Mouse (Mus musculus): ENCODE data around the gene Pias4.
A peak's percentile ranks its signal among the peaks of the same experiment; 100 is the strongest.
"Not testable (repeated sequence)": the region's sequence is repeated elsewhere in the genome, so short reads cannot be mapped to it uniquely, and the experiment has no call there.

Pias4 gene

DNA sequence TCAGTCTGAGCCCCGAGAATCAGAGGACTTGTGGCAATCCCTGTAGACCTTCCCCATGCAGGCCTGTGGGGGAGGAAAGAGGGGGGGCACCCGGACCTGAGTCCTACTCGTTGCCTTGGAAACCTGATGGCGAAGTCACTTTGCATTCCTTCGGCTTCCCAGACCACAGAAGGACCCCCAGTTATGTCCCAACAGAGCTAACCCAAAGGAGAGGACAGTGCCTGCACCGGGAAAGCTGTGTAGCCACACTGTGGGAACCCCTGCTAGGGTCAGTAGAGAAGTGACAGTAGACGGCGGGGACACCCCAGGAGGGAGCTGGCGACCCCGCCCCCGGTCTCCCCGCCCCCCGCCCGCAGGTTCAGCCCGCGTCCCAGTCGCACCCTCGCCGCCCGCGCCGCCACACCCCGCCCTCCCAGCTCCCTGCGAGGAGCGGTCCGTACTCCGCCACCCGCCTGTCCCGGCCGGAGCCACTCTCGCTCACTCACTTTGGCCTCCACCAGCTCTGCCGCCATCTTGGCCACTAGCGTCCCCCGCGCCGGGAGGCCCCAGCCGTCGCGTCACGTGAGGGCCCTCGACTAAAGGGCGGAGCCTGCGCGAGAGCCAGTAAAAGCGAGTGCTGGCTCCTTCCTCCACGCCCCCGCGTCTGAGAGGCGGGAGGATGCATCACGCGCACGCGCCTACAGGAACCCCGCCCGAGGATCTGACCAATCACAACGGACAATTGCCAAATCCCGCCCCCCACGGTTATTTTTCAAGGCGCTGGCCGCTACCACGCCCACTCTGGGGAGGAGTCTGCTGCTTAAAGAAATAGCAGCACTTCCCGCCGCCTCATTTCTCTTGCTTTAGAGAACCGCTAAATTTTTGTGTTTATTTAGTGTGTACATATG lies at the start of gene Pias4:
TSS of gene Pias4 (minus strand) at position 724 of the 887 bp plus-strand sequence.
- ATAC-seq (ENCODE audit: insufficient number of reproducible peaks, low FRiP score, low TSS enrichment) = peak; percentile 66

DNA sequence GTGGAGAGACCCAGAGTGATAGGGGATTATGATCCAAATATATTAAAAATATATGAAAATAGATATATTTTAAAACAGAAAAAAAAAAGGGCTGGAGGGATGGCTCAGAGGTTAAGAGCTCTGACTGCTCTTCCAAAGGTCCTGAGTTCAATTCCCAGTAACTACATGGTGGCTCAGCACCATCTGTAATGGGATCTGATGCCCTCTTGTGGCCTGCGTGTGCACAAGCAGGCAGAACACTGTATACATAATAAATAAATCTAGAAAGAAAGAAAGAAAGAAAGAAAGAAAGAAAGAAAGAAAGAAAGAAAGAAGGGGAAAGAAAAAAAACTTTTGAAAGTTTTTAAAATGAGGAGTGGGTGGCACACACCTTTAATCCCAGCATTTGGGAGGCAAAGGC lies 49.5 kb upstream of the Pias4 start:
- not testable (repeated sequence) for ATAC-seq (ENCODE audit: insufficient number of reproducible peaks, low FRiP score, low TSS enrichment)

DNA sequence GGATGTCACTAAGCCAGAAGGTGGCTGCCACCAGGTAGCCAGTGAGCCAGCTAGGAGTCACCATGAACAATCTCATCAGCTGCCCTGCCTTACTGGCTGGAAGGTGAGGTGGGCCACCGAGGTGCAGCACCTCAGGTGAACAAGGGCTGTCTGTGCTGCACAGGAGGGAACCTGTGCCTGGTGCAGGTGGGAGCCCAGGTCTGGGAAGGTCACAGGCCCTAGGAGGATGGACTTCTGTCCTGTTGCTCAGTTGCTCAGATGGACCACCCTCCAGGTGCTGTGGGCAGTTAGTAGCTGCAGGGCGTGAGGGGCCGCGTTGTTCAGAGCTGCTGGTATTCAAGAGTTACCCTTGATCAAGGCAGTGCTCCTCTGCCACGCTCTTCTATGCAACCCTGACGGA lies 49.1 kb upstream of the Pias4 start:
- ATAC-seq (ENCODE audit: insufficient number of reproducible peaks, low FRiP score, low TSS enrichment) = no peak; the same call in 1 of the 2 replicates

DNA sequence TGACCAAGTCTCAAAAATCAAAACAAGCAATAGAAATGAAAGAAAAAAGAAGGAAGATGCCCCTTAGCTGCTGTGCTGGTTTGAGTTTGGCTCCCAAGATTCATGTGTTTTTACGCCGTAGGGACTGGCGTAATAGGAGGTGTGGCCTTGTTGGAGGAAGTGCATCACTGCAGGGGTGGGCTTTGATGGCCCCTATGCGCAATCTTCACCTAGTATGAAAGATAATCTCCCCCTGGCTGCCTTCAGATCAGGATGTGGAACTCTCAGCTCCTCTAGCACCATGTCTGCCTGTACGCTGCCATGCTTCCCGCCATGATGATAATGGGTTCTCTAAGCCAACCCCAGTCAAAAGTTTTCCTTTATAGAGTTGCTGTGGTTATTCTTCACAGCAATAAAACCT lies 48.5 kb upstream of the Pias4 start:
- ATAC-seq (ENCODE audit: insufficient number of reproducible peaks, low FRiP score, low TSS enrichment) = no peak

DNA sequence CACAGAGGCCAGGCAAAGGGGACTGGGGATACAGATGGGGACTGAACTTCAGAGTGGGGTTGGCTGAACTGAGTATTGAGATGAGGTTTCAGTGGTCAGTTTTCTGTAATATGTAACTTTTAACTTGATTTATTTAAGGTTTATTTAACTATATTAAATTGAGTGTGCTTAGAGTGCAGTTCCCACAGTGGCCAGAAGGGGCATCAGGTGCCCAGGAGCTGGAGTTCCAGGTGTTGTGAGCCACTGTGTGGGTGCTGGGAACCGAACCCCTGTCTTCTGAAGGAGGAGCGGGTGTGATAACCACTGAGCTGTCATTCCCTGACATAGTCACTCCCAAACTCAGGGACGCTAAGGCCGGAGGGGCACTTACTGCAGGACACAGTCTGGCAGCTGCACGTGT lies 42.4 kb upstream of the Pias4 start:
- ATAC-seq (ENCODE audit: insufficient number of reproducible peaks, low FRiP score, low TSS enrichment) = no peak

DNA sequence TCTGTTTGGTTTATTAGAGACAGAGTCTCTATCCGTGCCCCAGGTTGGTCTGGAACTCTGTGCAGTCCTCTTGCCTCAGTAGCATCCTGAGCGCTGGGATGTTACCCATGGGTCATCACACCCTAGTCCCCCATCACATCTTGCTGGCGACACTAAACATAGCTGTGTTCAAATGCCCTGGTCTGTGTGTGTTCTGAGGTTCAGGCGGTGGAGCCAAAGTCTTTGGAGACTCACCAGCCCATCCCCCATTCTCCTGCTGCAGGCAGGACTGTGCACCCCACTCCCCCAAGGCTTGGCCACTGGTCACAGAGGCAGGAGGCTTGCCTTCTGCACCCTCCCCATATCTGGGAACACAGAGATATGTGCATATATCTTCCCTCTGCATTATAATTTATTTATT lies 36.4 kb upstream of the Pias4 start:
- no peak for ATAC-seq (ENCODE audit: insufficient number of reproducible peaks, low FRiP score, low TSS enrichment)

DNA sequence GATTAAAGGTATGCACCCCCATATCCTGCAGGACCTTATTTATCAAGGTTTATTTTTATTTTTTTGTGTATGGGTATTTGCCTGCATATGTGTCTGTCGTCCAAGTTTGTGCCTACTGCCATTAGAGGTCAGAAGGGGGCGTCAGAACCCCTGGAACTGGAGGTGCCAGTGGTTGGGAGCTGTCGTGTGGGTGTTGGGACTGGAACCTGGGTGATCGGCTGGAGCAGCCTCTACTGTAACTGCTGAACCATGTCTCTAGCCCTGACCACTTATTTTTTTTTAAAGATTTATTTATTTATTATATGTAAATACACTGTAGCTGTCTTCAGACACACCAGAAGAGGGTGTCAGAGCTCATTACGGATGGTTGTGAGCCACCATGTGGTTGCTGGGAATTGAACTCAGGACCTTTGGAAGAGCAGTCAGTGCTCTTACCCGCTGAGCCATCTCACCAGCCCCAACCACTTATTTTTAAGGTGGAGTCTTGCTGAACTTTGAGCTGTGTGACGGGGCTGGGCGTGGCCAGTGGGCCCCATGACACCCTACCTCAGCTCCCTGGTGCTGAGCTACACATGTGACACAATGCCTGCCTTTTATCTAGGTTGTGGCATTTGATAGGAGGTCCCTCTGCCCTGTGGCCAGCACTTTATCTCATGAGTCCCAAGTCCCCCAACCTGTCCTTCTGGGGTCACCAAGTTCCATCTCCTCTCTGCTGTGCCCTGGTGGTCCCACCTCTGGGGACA lies 35.4 kb upstream of the Pias4 start:
- no peak for ATAC-seq (ENCODE audit: insufficient number of reproducible peaks, low FRiP score, low TSS enrichment)

DNA sequence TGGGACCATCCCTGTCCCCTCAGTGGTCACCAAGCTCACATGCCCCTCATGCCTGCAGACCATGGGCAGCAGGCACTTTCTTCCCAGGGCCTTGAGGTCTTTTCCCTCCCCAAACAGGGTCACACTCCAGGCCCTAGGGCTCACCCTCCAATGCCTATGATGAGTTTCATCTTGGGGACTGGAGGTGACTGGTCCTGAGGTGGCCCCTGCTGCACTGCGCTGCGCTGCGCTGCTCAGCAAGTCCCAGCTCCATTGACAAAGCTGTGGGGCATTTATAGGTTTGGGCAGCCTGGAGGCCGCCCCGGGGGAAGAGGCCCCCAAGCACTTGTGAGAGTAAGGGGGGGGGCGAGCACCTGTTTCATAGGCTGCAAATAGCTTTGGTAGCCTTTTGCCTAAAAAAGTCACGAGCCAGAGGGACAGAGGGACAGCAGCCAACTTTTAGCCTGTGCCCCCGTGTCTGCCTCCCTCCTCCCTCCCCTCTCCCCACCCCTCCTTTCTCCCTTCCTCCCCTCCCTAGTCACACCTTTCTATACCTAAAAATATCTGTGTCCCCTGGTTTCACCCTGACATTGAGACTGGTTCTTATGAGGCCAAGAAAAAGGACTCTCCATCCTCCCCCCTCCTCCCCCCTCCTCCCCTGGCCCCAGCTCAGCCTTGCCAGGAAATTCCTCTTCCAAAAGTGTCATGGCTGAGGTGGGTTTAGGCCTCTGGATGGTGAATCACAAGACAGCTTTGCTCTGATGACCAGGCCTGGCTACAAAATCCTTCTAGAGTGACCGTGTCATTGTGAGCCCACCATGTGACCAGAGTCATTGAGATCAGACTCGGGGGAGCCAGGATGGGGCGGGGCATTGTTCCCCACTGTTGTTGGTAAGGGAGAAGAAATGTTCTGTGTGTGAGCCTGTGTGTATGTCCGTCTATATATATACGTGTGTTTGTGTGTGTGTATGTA lies 34.4 kb upstream of the Pias4 start, which contains the start of gene Nmrk2:
TSS of gene Nmrk2 (minus strand) at position 245 of the 952 bp plus-strand sequence.
- no peak for ATAC-seq (ENCODE audit: insufficient number of reproducible peaks, low FRiP score, low TSS enrichment)

DNA sequence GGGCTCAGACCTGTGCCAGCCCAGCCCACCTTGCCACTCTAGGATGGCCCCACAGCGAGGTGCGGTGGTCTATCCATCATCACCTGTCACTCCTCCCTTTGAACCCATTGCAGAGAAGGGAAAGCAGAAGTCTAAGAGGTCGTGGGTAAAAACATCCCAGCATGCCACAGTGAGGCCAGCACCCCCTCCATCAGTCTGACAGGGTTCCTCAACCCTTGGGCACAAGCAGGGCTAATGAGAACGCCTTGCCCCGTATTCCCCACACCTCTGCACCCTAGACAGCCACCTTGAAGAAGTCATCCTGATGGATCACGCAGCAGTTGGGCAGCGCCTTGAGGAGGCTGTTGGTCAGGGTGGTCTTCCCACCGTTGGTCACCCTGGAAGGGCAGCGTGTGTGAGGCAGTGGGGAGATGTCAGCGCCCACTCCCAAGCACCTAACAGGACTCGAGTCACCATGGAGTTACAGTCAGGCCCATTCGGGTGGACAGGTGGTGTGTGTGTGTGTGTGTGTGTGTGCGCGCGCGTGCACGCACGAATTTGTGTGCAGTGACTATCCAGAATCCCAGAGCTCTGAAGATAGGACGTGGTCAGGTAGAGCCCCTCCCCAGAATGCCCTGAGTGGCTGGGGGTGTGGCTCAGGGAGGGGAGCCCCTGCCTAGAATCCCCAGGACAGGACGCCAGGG lies 33.0 kb upstream of the Pias4 start:
- no peak for ATAC-seq (ENCODE audit: insufficient number of reproducible peaks, low FRiP score, low TSS enrichment)

DNA sequence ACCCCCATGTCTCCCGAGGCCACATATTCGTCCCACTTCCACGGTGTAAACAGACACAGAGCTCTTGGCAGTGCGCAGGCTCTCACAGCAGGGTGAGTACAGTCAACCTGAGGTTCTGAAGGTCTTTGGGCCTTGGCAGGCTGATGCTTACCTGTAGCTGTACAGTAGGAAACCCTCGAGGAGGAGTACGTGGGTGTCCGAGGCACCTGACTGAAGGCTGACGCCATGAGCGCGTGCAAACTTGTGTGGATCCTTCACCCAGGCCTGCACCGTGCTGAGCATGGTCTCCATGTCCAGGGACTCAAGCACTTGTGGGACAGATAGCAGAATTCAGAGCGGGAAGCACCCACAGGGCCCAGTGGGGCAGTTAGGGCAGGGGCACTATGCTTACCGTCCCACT lies 32.4 kb upstream of the Pias4 start:
- no peak for ATAC-seq (ENCODE audit: insufficient number of reproducible peaks, low FRiP score, low TSS enrichment)

DNA sequence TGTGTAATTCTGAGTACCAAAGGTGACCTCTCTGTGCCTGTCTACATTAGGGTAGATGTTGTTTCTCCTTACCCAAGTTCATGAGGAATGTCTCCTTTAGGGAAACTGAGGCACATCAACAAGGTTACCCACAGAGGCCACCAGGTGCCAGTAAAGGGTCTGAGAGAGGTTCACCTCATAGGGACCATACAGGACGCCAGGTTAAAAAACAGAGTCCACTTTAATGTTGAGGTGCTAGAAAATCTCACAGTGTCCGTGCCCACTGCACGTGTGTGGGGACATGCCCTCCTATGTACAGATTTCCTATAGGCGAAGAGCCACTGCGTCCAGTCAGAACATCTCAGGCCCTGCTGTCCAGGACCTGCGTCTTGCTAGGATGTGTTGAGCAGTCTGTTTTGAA lies 31.3 kb upstream of the Pias4 start:
- no peak for ATAC-seq (ENCODE audit: insufficient number of reproducible peaks, low FRiP score, low TSS enrichment)

DNA sequence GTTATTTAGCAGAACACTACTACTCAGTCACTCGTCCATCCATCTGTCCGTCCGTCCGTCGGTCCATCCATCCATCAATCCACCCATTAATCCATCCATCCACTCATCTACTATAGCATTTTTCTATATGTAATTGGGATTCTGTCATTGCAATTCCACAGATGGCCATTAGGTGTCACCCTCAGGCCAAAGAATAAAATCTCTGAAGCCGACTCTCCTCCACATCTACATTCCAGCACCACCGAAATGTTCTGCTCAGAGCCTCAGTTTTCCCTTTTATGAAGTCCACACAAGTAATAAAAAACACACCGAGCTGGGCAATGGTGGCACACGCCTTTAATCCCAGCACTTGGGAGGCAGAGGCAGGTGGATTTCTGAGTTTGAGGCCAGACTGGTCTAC lies 30.5 kb upstream of the Pias4 start:
- ATAC-seq (ENCODE audit: insufficient number of reproducible peaks, low FRiP score, low TSS enrichment) = no peak

DNA sequence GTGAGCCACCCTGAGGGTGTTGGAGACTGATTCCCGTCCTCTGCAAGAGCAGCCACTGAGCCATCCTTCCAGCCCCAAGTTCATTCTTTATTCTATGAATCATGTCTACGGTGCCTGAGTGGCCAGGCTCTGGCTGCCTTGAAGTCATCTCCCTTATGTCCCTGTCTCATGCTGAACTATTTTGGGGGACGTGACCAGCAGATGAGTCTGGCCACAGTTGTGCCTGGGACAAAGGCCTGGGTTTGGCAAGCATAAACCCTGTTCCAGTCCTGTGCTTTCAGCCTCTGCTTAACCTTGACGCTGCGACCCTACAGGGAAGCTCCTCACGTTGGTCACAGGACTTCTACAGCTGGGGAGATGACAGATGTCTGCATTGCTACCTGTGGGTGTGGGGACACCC lies 29.6 kb upstream of the Pias4 start:
- no peak for ATAC-seq (ENCODE audit: insufficient number of reproducible peaks, low FRiP score, low TSS enrichment)

DNA sequence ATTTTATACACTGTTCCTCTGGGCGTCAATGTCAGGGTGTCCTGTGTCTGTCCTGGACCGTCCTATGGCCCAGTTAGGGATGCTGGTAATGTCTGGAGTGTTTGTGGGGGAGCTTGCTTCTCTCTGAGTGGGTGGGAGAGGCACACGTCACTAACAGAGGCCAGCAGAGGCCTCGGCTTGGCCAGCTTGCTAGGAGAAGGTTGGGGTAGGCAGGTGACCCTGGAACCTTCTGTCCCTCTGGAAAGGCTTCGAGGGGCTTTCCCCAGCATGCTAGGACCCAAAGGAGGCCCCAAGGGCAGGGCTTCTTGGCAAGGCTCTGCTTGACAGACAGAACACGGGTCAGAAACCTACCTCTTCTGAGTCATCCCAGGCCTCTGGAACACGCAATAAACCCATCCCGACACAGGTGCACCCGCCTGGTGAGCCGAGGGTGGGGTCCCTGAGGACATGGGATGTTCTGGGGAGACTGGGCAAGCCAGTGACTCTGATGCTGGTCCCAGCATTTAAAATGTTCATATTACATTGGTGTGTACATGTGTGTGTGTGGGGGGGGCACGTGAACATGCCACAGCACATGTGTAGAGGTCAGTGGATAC lies 28.8 kb upstream of the Pias4 start:
- ATAC-seq (ENCODE audit: insufficient number of reproducible peaks, low FRiP score, low TSS enrichment) = no peak

DNA sequence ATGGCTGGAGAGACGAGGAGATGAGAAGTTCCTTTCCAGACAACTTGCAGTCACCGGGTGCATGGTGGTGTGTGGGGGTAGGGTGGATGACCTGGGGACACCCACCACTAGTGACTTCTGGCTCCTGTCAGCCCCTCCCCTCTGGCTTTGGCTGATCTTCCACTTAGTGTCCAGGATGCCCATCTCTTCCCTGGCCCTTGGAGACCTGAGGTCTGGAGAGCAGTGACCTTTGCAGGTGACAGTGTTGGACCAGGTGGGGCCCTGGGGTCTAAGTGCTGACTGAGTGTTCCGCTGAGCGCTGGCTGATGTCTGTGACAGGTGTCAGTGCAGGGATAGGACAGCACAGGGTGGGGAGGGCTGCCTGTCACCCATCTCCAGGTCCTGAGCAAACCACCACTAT lies 27.6 kb upstream of the Pias4 start:
- ATAC-seq (ENCODE audit: insufficient number of reproducible peaks, low FRiP score, low TSS enrichment) = no peak

DNA sequence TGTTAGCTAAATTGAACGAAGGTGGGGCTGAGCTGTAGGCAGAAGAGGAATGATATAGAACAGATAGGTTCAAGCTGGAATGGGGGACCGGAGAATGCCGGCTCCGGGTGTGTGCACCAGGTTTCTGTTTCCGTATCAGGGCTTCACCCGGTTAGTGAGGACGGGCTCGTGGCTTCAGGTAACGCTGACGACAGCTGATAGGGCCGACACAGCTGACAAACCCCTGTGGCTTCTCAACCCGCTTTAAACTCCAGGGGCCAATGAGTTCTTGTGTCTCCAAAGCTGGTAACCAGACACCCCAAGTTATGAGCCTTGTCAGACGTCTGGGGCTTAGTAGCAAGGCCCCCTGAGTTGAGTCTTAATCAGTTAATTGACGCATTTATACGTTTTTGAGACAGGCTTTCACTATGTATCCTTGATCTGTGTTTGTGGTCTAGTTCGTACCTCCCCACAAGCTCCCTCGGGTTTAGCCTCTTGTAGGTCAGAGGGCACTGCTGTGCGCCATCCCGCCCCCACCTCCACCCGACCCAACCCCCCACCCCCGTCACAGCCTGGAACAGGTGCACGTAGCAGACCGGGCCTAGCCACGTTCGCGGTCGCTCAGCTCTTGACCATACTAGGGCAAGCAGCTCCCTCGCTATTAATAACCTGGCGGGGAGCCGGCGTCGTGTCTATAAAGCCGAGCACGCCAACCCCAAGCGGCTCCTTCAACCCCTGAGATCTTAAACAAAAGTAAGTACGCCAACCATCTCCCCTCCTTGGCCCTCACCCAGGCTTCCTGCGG lies 26.5 kb upstream of the Pias4 start:
- ATAC-seq (ENCODE audit: insufficient number of reproducible peaks, low FRiP score, low TSS enrichment) = no peak

DNA sequence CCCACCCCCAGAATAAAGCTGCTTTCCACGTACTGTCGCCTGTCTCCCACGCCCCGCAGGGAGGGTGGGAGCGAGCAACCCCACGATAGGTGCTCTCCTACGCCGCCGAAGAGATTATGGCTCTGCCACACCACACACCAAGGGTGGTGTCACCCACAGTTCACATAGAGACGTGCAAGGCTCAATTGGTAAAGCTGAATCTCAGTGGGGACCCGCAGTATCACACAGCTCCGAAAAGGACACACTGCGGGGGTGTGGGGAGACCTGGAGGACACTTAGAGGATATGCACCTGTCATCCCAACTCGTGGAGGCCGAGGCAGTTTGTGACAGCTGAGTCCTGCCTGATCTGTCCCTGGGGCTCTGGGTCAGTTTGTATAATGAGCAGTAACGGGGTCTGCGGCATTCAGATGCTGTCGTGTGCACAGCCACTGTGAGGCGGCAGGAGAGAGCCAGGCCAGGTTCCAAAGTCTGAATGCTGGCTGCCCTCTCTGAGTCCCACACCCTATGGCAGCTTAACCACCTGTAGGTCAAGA lies 25.3 kb upstream of the Pias4 start:
- peak; percentile 16; the same call in 1 of the 2 replicates for ATAC-seq (ENCODE audit: insufficient number of reproducible peaks, low FRiP score, low TSS enrichment)

DNA sequence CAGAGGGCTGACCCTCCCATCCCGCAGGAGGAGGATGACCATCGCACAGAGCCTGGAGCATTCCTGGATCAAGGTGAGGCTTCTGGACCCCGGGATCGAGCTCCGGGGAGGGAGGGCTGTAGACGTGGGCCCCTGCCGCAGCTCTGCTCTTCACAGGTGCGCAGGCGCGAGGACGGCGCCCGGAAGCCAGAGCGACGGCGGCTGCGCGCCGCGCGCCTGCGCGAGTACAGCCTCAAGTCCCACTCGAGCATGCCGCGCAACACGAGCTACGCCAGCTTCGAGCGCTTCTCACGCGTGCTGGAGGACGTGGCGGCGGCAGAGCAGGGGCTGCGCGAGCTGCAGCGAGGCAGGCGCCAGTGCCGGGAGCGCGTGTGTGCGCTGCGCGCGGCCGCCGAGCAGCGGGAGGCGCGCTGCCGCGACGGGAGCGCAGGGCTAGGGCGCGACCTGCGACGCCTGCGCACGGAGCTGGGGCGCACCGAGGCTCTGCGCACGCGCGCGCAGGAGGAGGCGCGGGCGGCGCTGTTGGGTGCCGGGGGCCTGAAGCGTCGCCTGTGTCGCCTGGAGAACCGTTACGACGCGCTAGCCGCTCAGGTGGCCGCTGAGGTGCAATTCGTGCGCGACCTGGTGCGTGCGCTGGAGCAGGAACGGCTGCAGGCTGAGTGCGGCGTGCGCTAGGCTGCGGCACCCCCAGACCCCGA lies 24.7 kb upstream of the Pias4 start:
- ATAC-seq (ENCODE audit: insufficient number of reproducible peaks, low FRiP score, low TSS enrichment) = peak; percentile 64; the same call in 1 of the 2 replicates

Data from cerebellum, adult (tissue).